In the genomic region with DNA sequence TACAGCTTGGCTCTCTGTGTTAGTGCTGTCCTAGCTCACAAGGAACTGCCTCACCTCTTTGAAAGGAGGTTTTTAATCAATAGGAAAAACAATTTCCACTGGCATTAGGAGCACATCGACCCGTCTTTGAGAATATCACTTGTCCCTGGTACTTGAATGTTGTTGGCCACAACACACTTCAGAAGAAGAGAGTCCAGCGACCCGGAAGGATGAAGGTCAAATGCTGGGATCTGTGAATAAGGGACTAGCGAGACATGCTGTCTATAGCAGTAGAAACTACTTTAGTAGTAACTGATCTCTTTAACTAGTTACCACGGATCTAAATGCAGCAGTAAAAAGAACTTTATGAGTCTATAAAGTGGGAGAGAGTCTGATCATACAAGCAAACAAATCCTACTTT, we compare ENCODE assay signal across 25 mouse cellular contexts. TPM values are rescaled to one million over a fixed set of nuclear protein-coding genes. Genes with fewer than 3 reads are reported as not detected.
DNase-seq lines count a peak whose midpoint lies in the region; ATAC-seq and TF ChIP-seq lines count a peak whose summit lies in the region.
"Had no signal": no experiment of that assay in that cellular context is flagged by ENCODE, and none has a peak within 500 bp of the region (broad histone marks: within the 10 kb centered on the region; RNA-seq: fewer than 3 reads in every experiment).

No protein-coding gene starts in this region.

- no peak overlapping the region for H3K4me2 ChIP-seq in stomach, embryonic 16.5 days (ENCODE audit: low read depth, low read length)
- no peak overlapping the region for H3K4me2 ChIP-seq in stomach, postnatal 0 days (replicated peaks; ENCODE audit: low read depth)
- no peak overlapping the region for H3K4me2 ChIP-seq in intestine, postnatal 0 days (replicated peaks; ENCODE audit: low read depth)
- H3K4me2 ChIP-seq in neural tube, embryonic 15.5 days, result no peak overlapping the region
- H3K4me2 ChIP-seq: embryonic facial prominence, embryonic 13.5 days; heart, embryonic 11.5 days; limb, embryonic 13.5 days; lung, embryonic 15.5 days had no signal

- H3K9ac ChIP-seq in stomach, embryonic 16.5 days (ENCODE audit: low read length), result no peak overlapping the region
- no peak overlapping the region for H3K9ac ChIP-seq in stomach, postnatal 0 days (ENCODE audit: low read length)
- H3K9ac ChIP-seq in intestine, postnatal 0 days (ENCODE audit: low read depth, low read length), result no peak overlapping the region
- no peak overlapping the region for H3K9ac ChIP-seq in neural tube, embryonic 15.5 days (replicated peaks)
- H3K9ac ChIP-seq: embryonic facial prominence, embryonic 13.5 days; limb, embryonic 13.5 days; liver, embryonic 14.5 days; lung, embryonic 15.5 days had no signal

- DNase-seq in kidney, adult 9 months, result peak; percentile 60
- DNase-seq in kidney, postnatal 14 days, result no peak
- DNase-seq in stomach, postnatal 0 days (ENCODE audit: low spot score), result no peak
- peak; percentile 60 for DNase-seq in embryo, embryonic 10.5 days (ENCODE audit: low spot score)
- DNase-seq: adrenal gland, postnatal 10 days; cerebellum, adult 11-12 months; cerebellum, postnatal 10 days; gastrocnemius, adult 2 months; gastrocnemius, postnatal 36 days; heart, postnatal 36 days; kidney, postnatal 4 days; midbrain, embryonic 14.5 days; right cerebral cortex, postnatal 4 days had no signal

- H3K4me3 ChIP-seq in stomach, embryonic 16.5 days (replicated peaks; ENCODE audit: low read length), result no peak overlapping the region
- no peak overlapping the region for H3K4me3 ChIP-seq in stomach, postnatal 0 days (ENCODE audit: low read depth, low read length)
- H3K4me3 ChIP-seq in macrophage (ENCODE audit: inconsistent target), result no peak overlapping the region
- H3K4me3 ChIP-seq in intestine, postnatal 0 days (ENCODE audit: low read depth, low read length), result no peak overlapping the region
- no peak overlapping the region for H3K4me3 ChIP-seq in neural tube, embryonic 15.5 days (replicated peaks)
- H3K4me3 ChIP-seq: embryonic facial prominence, embryonic 13.5 days; forebrain, embryonic 10.5 days; gastrocnemius, adult 2 months; limb, embryonic 13.5 days; lung, embryonic 15.5 days had no signal

- no peaks in the 10 kb centered on the region for H3K9me3 ChIP-seq in stomach, embryonic 16.5 days (replicated peaks; ENCODE audit: control insufficient read depth, low read length)
- H3K9me3 ChIP-seq in stomach, postnatal 0 days (ENCODE audit: control insufficient read depth, low read length), result no peaks in the 10 kb centered on the region
- no peaks in the 10 kb centered on the region for H3K9me3 ChIP-seq in intestine, postnatal 0 days (ENCODE audit: control insufficient read depth)
- H3K9me3 ChIP-seq in neural tube, embryonic 15.5 days (replicated peaks), result no peaks in the 10 kb centered on the region
- H3K9me3 ChIP-seq: embryonic facial prominence, embryonic 13.5 days; forebrain, embryonic 10.5 days; limb, embryonic 13.5 days; lung, embryonic 15.5 days had no signal

- peak overlapping the region; percentile 22; the same call in 1 of the 2 replicates for H3K27ac ChIP-seq in stomach, embryonic 16.5 days (ENCODE audit: low read length)
- H3K27ac ChIP-seq in stomach, postnatal 0 days (replicated peaks), result no peak overlapping the region
- peak overlapping the region; percentile 83 for H3K27ac ChIP-seq in macrophage
- H3K27ac ChIP-seq in intestine, postnatal 0 days (ENCODE audit: low read depth, low read length), result no peak overlapping the region
- H3K27ac ChIP-seq in neural tube, embryonic 15.5 days (replicated peaks), result no peak overlapping the region
- H3K27ac ChIP-seq: embryonic facial prominence, embryonic 13.5 days; forebrain, embryonic 10.5 days; gastrocnemius, adult 2 months; limb, embryonic 13.5 days; liver, embryonic 14.5 days; lung, embryonic 15.5 days had no signal

- WGBS in stomach, embryonic 16.5 days, result 58% methylated on average over 6 of the region's 6 CpGs
- WGBS in stomach, postnatal 0 days, result 64% methylated on average over 6 of the region's 6 CpGs
- 36% methylated on average over 6 of the region's 6 CpGs for WGBS in macrophage (ENCODE audit: missing documents)
- WGBS in intestine, postnatal 0 days, result 42% methylated on average over 6 of the region's 6 CpGs
- WGBS in neural tube, embryonic 15.5 days, result 27% methylated on average over 6 of the region's 6 CpGs

- 0 out of 2 replicates have a peak, but pooled peaks cover 3% of the 10 kb centered on the region for H3K4me1 ChIP-seq in stomach, embryonic 16.5 days (ENCODE audit: control insufficient read depth, insufficient read depth, low read length)
- no peaks in the 10 kb centered on the region for H3K4me1 ChIP-seq in stomach, postnatal 0 days (replicated peaks; ENCODE audit: control insufficient read depth, insufficient read depth)
- no peaks in the 10 kb centered on the region for H3K4me1 ChIP-seq in intestine, postnatal 0 days (replicated peaks; ENCODE audit: control insufficient read depth, insufficient read depth, low read length)
- no peaks in the 10 kb centered on the region for H3K4me1 ChIP-seq in neural tube, embryonic 15.5 days
- H3K4me1 ChIP-seq: embryonic facial prominence, embryonic 13.5 days; lung, embryonic 15.5 days had no signal

- no peak for TF ChIP-seq CTCF in stomach, postnatal 0 days (IDR thresholded peaks at IDR 0.05; ENCODE audit: low read depth)
- TF ChIP-seq CTCF in intestine, postnatal 0 days (IDR thresholded peaks at IDR 0.05; ENCODE audit: low read depth), result no peak

- ATAC-seq in stomach, embryonic 16.5 days (ENCODE audit: insufficient read depth, low FRiP score), result no peak
- ATAC-seq in stomach, postnatal 0 days (ENCODE audit: low FRiP score, low TSS enrichment), result no peak
- no peak for ATAC-seq in intestine, postnatal 0 days
- ATAC-seq in neural tube, embryonic 15.5 days (ENCODE audit: low FRiP score), result no peak
- ATAC-seq: forebrain, embryonic 16.5 days; hindbrain, embryonic 16.5 days had no signal

- TF ChIP-seq EP300 in stomach, postnatal 0 days (optimal IDR thresholded peaks at IDR 0.05), result no peak

- H3K36me3 ChIP-seq in stomach, embryonic 16.5 days (ENCODE audit: control insufficient read depth, insufficient read depth, low read length), result no peaks in the 10 kb centered on the region
- H3K36me3 ChIP-seq in stomach, postnatal 0 days (ENCODE audit: control insufficient read depth, insufficient read depth, low read length), result no peaks in the 10 kb centered on the region
- no peaks in the 10 kb centered on the region for H3K36me3 ChIP-seq in macrophage (ENCODE audit: inconsistent target)
- no peaks in the 10 kb centered on the region for H3K36me3 ChIP-seq in intestine, postnatal 0 days (ENCODE audit: control insufficient read depth, insufficient read depth)
- H3K36me3 ChIP-seq in neural tube, embryonic 15.5 days, result no peaks in the 10 kb centered on the region
- H3K36me3 ChIP-seq: embryonic facial prominence, embryonic 13.5 days; forebrain, embryonic 10.5 days; limb, embryonic 13.5 days; lung, embryonic 15.5 days had no signal

- H3K79me2 ChIP-seq in macrophage (ENCODE audit: inconsistent target), result no peaks in the 10 kb centered on the region

- H3K27me3 ChIP-seq in stomach, embryonic 16.5 days (ENCODE audit: control insufficient read depth, insufficient read depth, low read length), result no peaks in the 10 kb centered on the region
- H3K27me3 ChIP-seq in stomach, postnatal 0 days (ENCODE audit: control insufficient read depth, insufficient read depth, low read length), result no peaks in the 10 kb centered on the region
- H3K27me3 ChIP-seq in intestine, postnatal 0 days (replicated peaks; ENCODE audit: control insufficient read depth, insufficient read depth, low read length), result no peaks in the 10 kb centered on the region
- H3K27me3 ChIP-seq in neural tube, embryonic 15.5 days (replicated peaks), result no peaks in the 10 kb centered on the region
- H3K27me3 ChIP-seq: embryonic facial prominence, embryonic 13.5 days; limb, embryonic 13.5 days; lung, embryonic 15.5 days had no signal

RNA-seq across cellular contexts. Expression of a gene that starts 7.8 kb away (rescaled TPM):
- 25.6 and 28.1 TPM in 2 replicates for polyA plus RNA-seq in stomach, embryonic 16.5 days (2015; fragmentation: Nextera tagmentation; extraction: Ambion mirVana)
- 11.8 and 12.4 TPM in 2 replicates for polyA plus RNA-seq in stomach, postnatal 0 days (2015; fragmentation: Nextera tagmentation; extraction: Ambion mirVana)
- total RNA-seq in macrophage (2018; cell fraction: chromatin; rRNA removed), result 100 to 1,000 TPM in 19 of 26 experiments, 10 to 100 TPM in 7; 62.0 to 236 (median 168) TPM
- total RNA-seq in macrophage (2018; cell fraction: cytosol; rRNA removed), result 10 to 100 TPM; 32.4 to 57.4 (median 42.8) TPM
- total RNA-seq in macrophage (2018; cell fraction: nucleus; rRNA removed), result 100 to 1,000 TPM in 4 of 26 experiments, 10 to 100 TPM in 22; 27.5 to 131 (median 71.2) TPM
- 22.4 to 47.5 TPM (median 23.5 TPM) in 3 replicates for polyA plus RNA-seq in macrophage (2018)
- polyA plus RNA-seq in intestine, postnatal 0 days (2015; fragmentation: Nextera tagmentation; extraction: Ambion mirVana), result 6.5 and 8.6 TPM in 2 replicates
- 27.8 and 29.0 TPM in 2 replicates for polyA plus RNA-seq in neural tube, embryonic 15.5 days (2015; fragmentation: Nextera tagmentation; extraction: Ambion mirVana)

Comparison
In these comparisons a context has a peak if more than half of its experiments do, and no peak if none do; other contexts are left out.
1. DNase-seq: peak in kidney, adult 9 months (single experiment) and embryo, embryonic 10.5 days (single experiment); none in kidney, postnatal 14 days (single experiment) and stomach, postnatal 0 days (single experiment).
2. H3K27ac ChIP-seq: peak in stomach, embryonic 16.5 days (single experiment) and macrophage (single experiment); none in stomach, postnatal 0 days (single experiment), intestine, postnatal 0 days (single experiment) and neural tube, embryonic 15.5 days (single experiment).